Mouse (Mus musculus): ENCODE results near the gene Tsga13. TPM values are rescaled to one million over a fixed set of nuclear protein-coding genes. Genes with fewer than 3 reads are reported as not detected.

Tsga13 gene
- polyA plus RNA-seq, 1 experiment from 2014 or later = 0.45 TPM

DNA sequence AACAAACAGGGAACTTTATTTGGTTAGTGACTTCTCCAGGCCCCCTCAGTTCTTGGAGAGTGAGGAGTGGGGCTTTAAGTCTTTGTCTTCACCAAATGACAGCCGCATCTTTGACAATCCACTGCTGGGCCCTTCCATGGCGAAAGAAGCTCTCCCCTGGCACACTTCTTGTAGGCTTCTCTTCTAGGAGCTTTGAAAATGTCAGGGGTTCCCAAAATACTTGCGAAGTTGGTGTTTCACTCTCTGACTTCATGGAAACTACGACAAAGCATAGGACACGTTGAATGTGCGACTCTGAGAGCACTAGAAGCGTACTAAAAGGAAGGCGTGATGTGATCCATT lies 18.4 kb downstream of the Tsga13 start:
- peaks cover 14% of the 10 kb centered on the region for H3K4me1 ChIP-seq
- H3K4me3 ChIP-seq (replicated peaks) = peak overlapping the region; percentile 66
- ATAC-seq (ENCODE audit: low FRiP score) = no peak
- H3K9ac ChIP-seq = peak overlapping the region; percentile 77
- H3K27ac ChIP-seq = peak overlapping the region; percentile 98
- 20% methylated on average over 8 of the region's 8 CpGs for WGBS
- H3K36me3 ChIP-seq (replicated peaks) = no peaks in the 10 kb centered on the region
- H3K9me3 ChIP-seq = no peaks in the 10 kb centered on the region
- H3K4me2 ChIP-seq = peak overlapping the region; percentile 57
- no peaks in the 10 kb centered on the region for H3K27me3 ChIP-seq

DNA sequence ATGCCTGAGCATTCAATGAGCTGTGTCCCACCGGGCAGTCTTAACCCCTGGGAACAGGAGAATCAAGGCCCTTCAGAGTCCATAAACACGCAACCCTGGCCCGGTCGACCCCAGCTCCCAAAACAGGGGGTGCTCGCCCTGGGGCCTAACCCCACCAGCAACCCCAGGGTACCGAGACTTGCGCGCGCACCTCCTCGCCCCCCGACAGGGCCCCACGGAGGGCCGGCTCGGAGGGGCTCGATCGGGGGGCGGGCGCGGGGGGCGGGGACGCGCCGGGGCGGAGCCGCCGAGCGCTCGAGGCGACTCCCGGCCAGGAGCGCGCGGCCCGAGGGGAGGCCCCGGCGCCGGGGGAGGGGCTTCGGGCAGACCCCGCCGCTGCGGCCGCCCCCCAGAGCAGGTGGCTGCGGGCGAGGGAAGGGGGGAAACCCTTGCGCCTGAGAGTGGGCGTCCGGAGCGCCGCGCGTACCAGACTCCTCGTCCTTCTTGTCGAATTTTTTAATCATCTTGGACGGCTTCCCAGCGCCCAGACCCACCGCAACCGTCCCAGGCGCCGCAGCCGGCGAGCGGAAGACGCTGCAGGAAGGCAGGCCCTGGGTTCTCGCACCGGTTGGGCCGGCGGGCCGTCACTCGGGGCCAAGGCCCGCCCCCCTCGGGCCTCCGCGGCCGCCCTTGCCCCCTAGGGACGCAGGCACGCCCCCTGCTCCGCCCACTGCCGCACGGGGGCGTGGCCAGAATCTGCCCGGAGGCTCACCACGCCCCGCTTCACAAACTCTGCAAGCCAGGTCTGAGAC lies 19.0 kb downstream of the Tsga13 start, which contains the start of gene Copg2:
Copg2 (minus strand) TSS at position 600 of the 791 bp plus-strand sequence.
- Histone ChIP-seq H3K27me3 (no peaks in the 10 kb centered on the region), H3K9ac (peak within 1 kb of the TSS; percentile 77), H3K4me2 (peak within 1 kb of the TSS; percentile 57), H3K4me1 (peaks cover 14% of the 10 kb centered on the region), H3K27ac (peak within 1 kb of the TSS; percentile 98), H3K9me3 (no peaks in the 10 kb centered on the region), H3K36me3 (replicated peaks) (no peaks in the 10 kb centered on the region), H3K4me3 (replicated peaks) (peak within 1 kb of the TSS; percentile 66)
- ATAC-seq (ENCODE audit: low FRiP score) = peak; percentile 99
- under 1% methylated on average over 62 of the region's 83 CpGs for WGBS

DNA sequence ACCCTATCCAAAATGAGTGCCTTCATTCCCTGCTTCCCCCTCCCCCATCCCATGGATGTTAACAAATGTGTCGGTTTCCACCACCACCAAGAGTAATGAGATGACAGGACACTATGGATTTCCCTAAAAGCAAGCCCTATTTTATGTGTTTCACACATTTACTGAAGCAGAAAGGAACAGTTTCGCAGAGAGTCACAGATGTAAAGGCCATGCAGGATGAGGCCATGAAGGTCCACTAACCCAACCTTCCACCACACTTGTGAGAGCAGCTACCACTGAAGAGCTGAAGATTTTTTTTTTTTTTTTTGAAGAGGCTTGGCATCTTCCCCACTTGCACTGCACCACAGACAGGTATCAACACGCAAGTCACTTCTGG lies 19.6 kb downstream of the Tsga13 start:
- ATAC-seq (ENCODE audit: low FRiP score) = no peak
- peak overlapping the region; percentile 77 for H3K9ac ChIP-seq

DNA sequence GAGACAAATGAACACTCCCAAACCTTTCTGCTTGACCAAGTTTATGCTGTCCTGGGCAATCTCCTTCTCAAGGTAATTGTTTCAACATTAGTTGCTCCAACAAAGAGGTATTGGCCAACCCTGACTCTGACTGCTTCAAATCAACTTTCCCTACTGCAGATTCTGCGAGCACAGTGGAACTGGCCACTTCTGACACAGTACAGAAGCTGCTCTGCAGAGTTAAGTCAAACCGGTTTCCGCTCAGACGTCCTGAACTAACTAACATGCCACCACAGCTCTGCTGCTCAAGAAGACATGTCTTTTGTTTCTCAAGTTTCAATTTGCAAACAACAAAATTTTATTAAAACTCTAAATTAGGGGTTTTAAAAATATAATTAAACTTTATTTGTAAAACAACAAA lies 22.3 kb downstream of the Tsga13 start:
- ATAC-seq (ENCODE audit: low FRiP score) = no peak
- Histone ChIP-seq H3K4me2 (no peak overlapping the region), H3K27me3 (no peaks in the 10 kb centered on the region), H3K4me3 (replicated peaks) (no peak overlapping the region), H3K27ac (no peak overlapping the region), H3K9ac (no peak overlapping the region), H3K36me3 (replicated peaks) (peaks cover 20% of the 10 kb centered on the region), H3K4me1 (peaks cover 14% of the 10 kb centered on the region), H3K9me3 (no peaks in the 10 kb centered on the region)
- 87% methylated on average over 4 of the region's 4 CpGs for WGBS

More for the DNA sequence above, 19.6 kb downstream of the Tsga13 start:
- peaks cover 14% of the 10 kb centered on the region for H3K4me1 ChIP-seq
- H3K9me3 ChIP-seq = no peaks in the 10 kb centered on the region
- peak overlapping the region; percentile 98 for H3K27ac ChIP-seq
- peak overlapping the region; percentile 57 for H3K4me2 ChIP-seq
- 16% methylated on average over 3 of the region's 3 CpGs for WGBS
- peak overlapping the region; percentile 66 for H3K4me3 ChIP-seq (replicated peaks)
- 0 out of 2 replicates have a peak, but pooled peaks cover 4% of the 10 kb centered on the region for H3K36me3 ChIP-seq (replicated peaks)
- H3K27me3 ChIP-seq = no peaks in the 10 kb centered on the region

DNA sequence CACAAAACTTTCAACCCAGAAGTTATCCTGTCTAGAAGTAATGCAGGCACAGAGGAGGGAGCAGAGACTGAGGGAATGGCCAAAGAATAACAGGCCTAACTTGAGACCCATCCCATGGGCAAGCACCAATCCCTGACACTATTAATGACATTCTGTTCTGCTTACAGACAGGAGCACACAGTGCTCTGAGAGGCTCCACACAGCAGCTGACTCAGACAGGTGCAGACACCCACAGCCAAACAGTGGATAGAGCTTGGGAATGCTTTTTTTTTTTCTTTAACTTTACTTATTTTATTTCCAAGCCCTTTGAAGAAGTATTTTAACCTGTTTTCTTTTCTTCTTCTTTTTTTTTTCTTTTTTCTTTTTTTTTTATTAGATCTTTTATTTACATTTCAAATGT lies 23.6 kb downstream of the Tsga13 start:
- peaks cover 22% of the 10 kb centered on the region for H3K36me3 ChIP-seq (replicated peaks)
- no peak overlapping the region for H3K4me3 ChIP-seq (replicated peaks)
- no peaks in the 10 kb centered on the region for H3K27me3 ChIP-seq
- H3K9me3 ChIP-seq = no peaks in the 10 kb centered on the region
- ATAC-seq (ENCODE audit: low FRiP score) = no peak
- no peak overlapping the region for H3K4me2 ChIP-seq
- H3K4me1 ChIP-seq = peaks cover 10% of the 10 kb centered on the region
- no peak overlapping the region for H3K27ac ChIP-seq
- no peak overlapping the region for H3K9ac ChIP-seq

DNA sequence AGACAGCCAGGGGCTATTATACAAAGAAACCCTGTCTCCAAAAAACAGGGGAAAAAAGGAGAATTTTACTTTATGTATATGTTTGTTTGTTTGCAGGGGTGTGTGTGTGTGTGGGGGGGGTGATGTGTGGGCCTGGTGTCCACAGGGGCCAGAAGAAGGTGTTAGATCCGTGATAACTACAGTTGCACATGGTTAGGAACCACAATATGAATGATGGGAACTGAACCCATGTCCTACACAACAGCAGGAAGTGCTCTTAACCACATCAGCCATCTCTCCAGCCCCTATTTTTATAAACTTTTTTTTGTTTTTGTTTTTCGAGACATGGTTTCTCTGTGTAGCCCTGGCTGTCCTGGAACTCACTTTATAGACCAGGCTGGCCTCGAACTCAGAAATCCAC lies 30.5 kb downstream of the Tsga13 start:
- Histone ChIP-seq H3K4me3 (replicated peaks) (no peak overlapping the region), H3K27me3 (no peaks in the 10 kb centered on the region), H3K9me3 (no peaks in the 10 kb centered on the region), H3K36me3 (replicated peaks) (peaks cover 39% of the 10 kb centered on the region), H3K4me1 (no peaks in the 10 kb centered on the region), H3K27ac (no peak overlapping the region), H3K9ac (no peak overlapping the region), H3K4me2 (no peak overlapping the region)
- WGBS = 92% methylated on average over 3 of the region's 3 CpGs
- no peak for ATAC-seq (ENCODE audit: low FRiP score)

DNA sequence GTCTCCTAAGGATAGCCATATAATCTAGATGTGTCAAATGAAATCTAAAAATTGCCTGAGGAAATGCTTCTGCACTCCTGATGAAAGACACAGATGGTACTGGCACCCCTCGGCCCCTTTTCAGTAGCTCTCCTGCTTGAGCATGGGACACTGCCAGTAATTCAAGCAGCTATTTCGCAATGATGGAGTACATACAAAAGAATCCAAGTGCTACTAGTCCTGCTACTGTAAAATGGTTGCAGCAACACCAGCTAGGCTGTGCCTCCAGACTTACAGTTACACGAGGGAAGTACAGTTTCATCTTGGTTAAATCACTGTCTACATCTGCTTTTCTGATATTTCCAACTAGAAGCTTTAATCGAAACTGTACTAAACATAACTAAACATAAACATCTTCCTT lies 31.9 kb downstream of the Tsga13 start:
- no peak for ATAC-seq (ENCODE audit: low FRiP score)
- Histone ChIP-seq H3K36me3 (replicated peaks) (peaks cover 34% of the 10 kb centered on the region), H3K9ac (no peak overlapping the region), H3K4me2 (no peak overlapping the region), H3K9me3 (no peaks in the 10 kb centered on the region), H3K27me3 (no peaks in the 10 kb centered on the region), H3K4me3 (replicated peaks) (no peak overlapping the region), H3K27ac (no peak overlapping the region), H3K4me1 (no peaks in the 10 kb centered on the region)
- 91% methylated on average over 4 of the region's 4 CpGs for whole genome bisulfite sequencing

DNA sequence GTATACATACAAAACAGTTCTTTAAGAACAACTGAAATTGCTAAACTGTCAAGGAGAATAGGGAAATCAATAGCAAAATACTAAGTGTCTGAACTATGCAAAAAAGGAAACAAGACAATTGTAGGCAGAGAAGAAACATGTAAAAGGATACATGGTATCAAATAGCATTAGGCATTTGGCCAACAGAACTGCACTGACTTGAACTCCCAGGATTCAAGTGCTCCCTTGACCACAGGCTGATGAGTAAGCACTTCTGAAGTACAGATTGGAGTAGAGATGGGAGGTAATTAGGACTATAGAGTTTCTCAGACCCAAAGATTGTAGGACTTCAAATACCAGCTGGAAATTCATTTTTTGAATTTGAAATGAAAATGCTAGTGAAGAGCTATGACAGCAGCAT lies 38.7 kb downstream of the Tsga13 start:
- H3K9ac ChIP-seq = no peak overlapping the region
- H3K27ac ChIP-seq = no peak overlapping the region
- H3K4me2 ChIP-seq = no peak overlapping the region
- 0 out of 2 replicates have a peak, but pooled peaks cover 6% of the 10 kb centered on the region for H3K9me3 ChIP-seq
- peaks cover 19% of the 10 kb centered on the region for H3K36me3 ChIP-seq (replicated peaks)
- no peaks in the 10 kb centered on the region for H3K27me3 ChIP-seq
- ATAC-seq (ENCODE audit: low FRiP score) = no peak
- H3K4me3 ChIP-seq (replicated peaks) = no peak overlapping the region
- H3K4me1 ChIP-seq = peaks cover 7% of the 10 kb centered on the region; the same call in 1 of the 2 replicates

DNA sequence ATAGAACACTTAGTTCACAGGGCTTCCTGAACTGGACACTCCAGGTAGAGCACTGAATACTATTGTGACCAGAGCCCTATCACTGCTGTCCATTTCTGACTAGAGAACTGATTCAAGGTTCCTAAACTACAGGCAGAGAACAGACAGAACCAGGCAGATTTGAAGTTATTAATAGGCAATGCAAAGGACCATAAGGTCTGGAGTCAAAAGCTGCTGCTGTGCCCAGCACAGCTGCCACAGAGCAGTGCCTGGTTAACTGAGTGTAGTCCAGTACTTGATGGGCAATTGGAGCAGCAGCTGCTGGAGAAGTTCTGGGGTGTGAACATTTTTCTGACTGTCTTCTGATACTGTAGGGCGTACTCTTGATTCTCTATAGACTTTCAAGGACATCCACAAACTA lies 48.9 kb downstream of the Tsga13 start:
- H3K4me1 ChIP-seq = no peaks in the 10 kb centered on the region
- no peak overlapping the region for H3K4me3 ChIP-seq (replicated peaks)
- H3K27ac ChIP-seq = no peak overlapping the region
- H3K9ac ChIP-seq = no peak overlapping the region
- H3K4me2 ChIP-seq = no peak overlapping the region
- no peaks in the 10 kb centered on the region for H3K27me3 ChIP-seq
- ATAC-seq (ENCODE audit: low FRiP score) = no peak
- WGBS = 89% methylated on average over 1 of the region's 1 CpGs
- H3K9me3 ChIP-seq = no peaks in the 10 kb centered on the region
- H3K36me3 ChIP-seq (replicated peaks) = no peaks in the 10 kb centered on the region

DNA sequence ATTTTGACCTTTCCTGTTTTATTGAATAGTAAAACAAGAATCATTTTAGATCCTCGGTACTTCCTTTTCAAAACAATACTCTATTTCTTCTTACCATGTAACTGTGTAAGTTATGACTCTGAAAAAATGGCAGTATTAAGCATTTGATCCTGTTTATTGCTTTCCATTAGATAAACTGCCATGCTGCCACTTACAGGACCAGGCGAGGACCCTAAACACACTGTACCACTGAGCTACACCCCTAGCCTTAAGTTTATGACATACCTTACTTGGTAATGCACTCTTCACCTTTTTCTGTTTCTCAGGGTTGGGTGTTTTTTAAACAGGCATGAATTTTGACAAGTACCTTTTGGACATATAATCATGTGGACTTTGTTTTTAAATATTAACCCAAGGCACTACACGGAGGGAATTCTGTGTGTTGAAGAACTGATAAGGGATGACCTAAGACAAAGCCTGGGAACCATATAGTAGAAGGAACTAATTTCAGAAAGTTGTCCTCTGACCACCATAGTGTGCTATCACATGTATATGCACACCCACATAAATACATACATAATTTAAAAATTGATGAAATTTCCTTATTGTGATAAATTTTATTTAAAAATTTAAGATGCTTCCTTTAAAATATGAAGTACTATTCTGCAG lies 50.2 kb downstream of the Tsga13 start:
- no peak overlapping the region for H3K4me3 ChIP-seq (replicated peaks)
- H3K9me3 ChIP-seq = no peaks in the 10 kb centered on the region
- ATAC-seq (ENCODE audit: low FRiP score) = no peak
- H3K36me3 ChIP-seq (replicated peaks) = no peaks in the 10 kb centered on the region
- H3K27me3 ChIP-seq = no peaks in the 10 kb centered on the region
- 92% methylated on average over 3 of the region's 3 CpGs for WGBS
- H3K9ac ChIP-seq = no peak overlapping the region
- H3K4me1 ChIP-seq = no peaks in the 10 kb centered on the region
- H3K4me2 ChIP-seq = no peak overlapping the region
- no peak overlapping the region for H3K27ac ChIP-seq

DNA sequence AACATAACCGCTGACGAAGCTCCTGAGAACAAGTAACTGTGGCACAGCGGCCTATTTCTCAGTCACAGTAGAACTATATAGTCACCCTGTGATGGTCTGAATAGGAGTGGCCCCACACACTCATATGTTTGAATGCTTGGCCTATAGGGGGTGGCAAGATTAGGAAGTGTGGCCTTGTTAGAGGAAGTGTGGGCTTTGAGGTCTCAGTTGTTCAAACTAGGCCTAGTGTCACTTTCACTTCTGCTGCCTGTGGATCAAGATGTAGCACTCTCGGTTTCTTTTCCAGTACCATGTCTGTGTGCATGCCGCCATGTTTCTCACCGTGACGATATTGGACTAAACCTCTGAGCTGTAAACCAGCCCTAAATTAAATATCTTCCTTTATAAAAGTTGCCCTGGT lies 59.4 kb downstream of the Tsga13 start:
- peaks cover 34% of the 10 kb centered on the region for H3K36me3 ChIP-seq (replicated peaks)
- H3K4me2 ChIP-seq = no peak overlapping the region
- no peak overlapping the region for H3K27ac ChIP-seq
- no peak overlapping the region for H3K9ac ChIP-seq
- H3K4me1 ChIP-seq = no peaks in the 10 kb centered on the region
- 94% methylated on average over 7 of the region's 7 CpGs for WGBS
- no peak for ATAC-seq (ENCODE audit: low FRiP score)
- H3K27me3 ChIP-seq = no peaks in the 10 kb centered on the region
- H3K4me3 ChIP-seq (replicated peaks) = no peak overlapping the region
- H3K9me3 ChIP-seq = no peaks in the 10 kb centered on the region

DNA sequence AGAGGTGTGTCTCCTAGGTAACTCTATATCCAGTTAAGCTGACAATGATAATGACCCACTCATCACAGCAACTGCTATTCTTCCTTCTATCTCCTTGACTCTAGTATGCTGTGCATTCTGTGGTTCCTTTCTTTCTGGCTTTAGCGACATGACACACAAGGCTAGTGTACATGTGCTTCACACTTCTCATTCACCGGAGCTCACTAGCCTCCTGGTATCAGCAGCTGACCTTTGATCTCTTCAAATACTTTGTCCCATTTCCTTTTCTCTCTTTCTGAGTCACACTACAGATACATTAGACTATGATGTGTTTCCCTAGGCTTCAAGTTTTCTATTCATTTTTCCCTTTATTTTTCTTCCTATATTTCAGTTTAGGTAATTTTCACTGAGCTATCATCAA lies 60.2 kb downstream of the Tsga13 start:
- Histone ChIP-seq H3K4me2 (no peak overlapping the region), H3K4me1 (no peaks in the 10 kb centered on the region), H3K4me3 (replicated peaks) (no peak overlapping the region), H3K36me3 (replicated peaks) (peaks cover 34% of the 10 kb centered on the region), H3K9me3 (no peaks in the 10 kb centered on the region), H3K9ac (no peak overlapping the region), H3K27ac (no peak overlapping the region), H3K27me3 (no peaks in the 10 kb centered on the region)
- 97% methylated on average over 2 of the region's 2 CpGs for WGBS
- no peak for ATAC-seq (ENCODE audit: low FRiP score)

DNA sequence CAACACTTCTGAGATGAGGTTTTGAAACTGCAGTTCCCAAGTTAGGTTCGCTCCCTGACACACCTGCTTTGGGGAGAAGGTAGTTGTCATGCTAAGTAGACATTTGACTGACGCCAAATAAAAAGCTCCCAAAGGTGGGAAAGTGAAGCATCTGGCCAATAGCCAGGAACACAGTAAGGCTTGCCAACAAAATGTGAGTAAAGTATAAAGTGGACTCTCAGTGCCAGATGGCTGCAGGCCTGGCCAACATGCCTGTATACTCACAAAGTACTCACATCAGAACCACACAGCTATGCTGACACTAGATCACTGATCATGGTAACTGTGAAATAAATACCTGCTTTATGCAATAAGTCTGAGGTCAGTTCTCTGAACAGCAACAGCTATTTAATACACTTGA lies 65.6 kb downstream of the Tsga13 start:
- Histone ChIP-seq H3K27me3 (no peaks in the 10 kb centered on the region), H3K36me3 (replicated peaks) (peaks cover 22% of the 10 kb centered on the region), H3K9ac (no peak overlapping the region), H3K27ac (no peak overlapping the region), H3K4me3 (replicated peaks) (no peak overlapping the region), H3K9me3 (no peaks in the 10 kb centered on the region), H3K4me2 (no peak overlapping the region), H3K4me1 (no peaks in the 10 kb centered on the region)
- 86% methylated on average over 2 of the region's 2 CpGs for WGBS
- ATAC-seq (ENCODE audit: low FRiP score) = no peak
